Mouse (Mus musculus): ENCODE measurements around the gene B230118H07Rik.

Gene B230118H07Rik

GRCm38 (mm10) chr2:101649114-101649671 lies at the start of gene B230118H07Rik, which contains the start of gene Rag1:
Gene B230118H07Rik, minus strand, starts transcription at chr2:101649532.
Gene Rag1, minus strand, starts transcription at chr2:101649501.
- DNase-seq (ENCODE audit: low spot score): no peak

DNA sequence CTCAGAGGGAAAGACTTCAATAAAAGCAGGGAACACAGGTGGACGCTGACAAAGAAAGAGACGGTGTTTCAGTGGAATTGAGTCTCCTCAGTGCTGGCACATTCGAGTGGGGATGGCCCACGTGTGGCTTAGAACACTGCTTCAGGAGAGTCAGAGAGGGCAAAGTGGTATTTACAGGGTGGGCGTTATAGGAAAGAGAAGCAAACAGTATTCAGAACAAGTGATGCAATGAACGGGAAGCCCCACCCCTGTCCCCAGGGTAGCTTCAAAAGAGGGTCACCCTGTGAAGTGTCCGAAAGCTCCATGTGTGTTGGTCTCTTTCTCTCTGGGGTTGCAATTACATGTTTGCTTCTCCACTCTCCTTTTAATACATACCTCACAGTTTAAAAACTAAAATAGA lies 46.3 kb upstream of the B230118H07Rik start:
- DNase-seq (ENCODE audit: low spot score): no peak

DNA sequence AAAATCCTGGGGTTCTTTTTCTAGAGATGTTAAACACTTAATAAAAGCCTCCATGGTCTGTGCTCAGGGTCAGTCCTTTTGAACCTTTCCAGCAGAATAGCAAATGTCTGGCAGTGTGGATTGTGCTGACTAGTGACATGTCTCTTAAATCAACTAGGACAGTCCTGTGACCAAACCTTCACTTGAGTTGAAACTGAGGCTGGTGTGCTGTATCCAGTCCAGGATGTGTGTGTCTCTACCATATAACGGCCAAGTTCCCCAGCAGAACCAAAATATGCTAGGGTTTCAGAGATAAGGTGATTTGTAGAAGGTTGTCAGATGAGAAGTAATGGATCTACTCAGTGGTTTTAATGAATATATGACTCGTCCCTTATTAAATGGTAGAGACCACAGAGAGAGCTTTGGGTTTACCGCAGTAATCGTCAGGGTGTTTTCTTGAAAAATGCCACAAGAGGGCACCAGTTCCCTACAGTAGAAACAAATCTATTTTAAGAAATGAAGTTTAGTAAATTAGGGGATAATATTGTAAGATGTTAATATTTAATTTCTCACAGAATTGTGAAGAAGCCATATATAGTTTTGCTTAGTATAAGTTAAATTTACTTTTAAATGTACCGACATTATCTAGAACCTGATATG lies 44.4 kb upstream of the B230118H07Rik start:
- no peak for DNase-seq (ENCODE audit: low spot score)

DNA sequence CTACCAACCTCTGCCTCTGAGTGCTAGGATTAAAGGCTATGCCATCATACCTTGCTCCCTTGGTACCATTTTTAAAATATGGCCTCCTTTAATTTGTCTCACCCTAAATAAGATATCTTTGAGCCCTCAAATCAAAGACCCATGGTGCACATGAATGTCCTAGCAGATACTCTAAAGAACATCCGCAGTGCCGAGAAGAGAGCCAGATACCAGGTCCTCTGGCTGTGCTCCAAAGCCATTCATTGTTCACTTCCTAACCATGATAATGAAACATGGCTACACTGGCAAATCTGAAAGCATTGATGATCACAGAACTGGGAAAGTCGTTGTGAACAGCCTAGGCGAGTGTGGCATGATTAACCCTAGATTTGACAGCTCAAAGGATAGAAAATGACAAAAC lies 43.7 kb upstream of the B230118H07Rik start:
- no peak for DNase-seq (ENCODE audit: low spot score)

GRCm38 (mm10) chr2:101690252-101690827 lies 41.0 kb upstream of the B230118H07Rik start:
- DNase-seq (ENCODE audit: low spot score): no peak

DNA sequence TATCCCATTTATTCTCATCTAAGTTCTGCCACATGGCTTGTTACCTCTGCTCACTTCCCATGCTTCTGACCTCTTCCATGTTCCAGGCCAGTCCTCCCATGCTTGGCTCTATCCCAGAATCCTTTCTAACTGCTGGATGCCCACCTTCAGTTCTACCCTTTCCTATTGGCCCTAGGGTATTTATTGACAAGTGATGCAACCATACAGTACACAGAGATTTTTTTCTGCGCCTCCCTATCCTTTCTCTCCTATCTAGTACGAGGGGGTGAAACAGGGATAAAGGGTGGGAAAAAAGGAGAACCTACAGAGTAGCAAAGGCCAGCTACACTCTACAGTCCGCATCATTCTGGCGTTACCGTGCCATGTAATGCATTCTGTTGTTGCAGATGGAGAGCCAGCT lies 38.7 kb upstream of the B230118H07Rik start:
- DNase-seq (ENCODE audit: low spot score): no peak

DNA sequence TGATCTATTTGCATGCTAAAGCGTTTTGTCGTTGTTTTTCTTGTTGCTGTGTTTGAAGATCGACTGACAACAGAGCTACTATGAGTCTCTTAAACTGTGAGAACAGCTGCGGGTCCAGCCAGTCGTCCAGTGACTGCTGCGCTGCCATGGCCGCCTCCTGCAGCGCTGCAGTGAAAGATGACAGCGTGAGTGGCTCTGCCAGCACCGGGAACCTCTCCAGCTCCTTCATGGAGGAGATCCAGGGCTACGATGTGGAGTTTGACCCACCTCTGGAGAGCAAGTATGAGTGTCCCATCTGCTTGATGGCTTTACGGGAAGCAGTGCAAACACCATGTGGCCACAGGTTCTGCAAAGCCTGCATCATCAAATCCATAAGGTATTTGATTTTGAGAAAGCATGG lies 35.1 kb upstream of the B230118H07Rik start:
- no peak for DNase-seq (ENCODE audit: low spot score)

DNA sequence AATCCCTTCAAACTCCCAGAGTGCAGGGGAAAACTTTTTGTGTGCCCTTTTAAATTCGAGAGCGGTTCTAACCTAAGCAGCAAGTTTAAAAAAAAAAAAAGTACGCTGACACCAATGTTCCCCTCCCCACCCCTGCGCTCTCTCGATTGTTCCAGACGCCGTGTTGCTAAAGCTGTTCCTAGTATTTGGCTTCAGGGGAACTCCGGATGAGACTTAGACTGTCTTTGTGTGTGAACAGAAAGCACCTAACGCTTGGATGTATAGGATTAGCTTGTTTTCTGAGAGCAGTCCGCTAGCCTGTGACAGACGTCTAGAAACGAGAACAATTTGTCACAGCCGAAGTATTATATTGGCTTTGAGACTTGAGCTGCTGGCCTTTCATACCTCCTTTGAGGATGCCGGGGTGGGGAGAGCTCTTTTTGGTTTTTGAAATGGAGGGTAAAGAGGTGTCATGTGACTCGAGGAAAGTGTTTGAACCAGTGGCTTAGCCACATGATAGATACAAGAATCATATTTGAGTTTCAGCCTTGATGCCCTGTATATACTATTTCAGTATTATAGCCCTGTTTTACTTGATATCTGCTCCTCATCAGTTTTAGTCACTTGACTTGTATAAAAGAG lies 29.9 kb upstream of the B230118H07Rik start:
- no peak for DNase-seq (ENCODE audit: low spot score)

DNA sequence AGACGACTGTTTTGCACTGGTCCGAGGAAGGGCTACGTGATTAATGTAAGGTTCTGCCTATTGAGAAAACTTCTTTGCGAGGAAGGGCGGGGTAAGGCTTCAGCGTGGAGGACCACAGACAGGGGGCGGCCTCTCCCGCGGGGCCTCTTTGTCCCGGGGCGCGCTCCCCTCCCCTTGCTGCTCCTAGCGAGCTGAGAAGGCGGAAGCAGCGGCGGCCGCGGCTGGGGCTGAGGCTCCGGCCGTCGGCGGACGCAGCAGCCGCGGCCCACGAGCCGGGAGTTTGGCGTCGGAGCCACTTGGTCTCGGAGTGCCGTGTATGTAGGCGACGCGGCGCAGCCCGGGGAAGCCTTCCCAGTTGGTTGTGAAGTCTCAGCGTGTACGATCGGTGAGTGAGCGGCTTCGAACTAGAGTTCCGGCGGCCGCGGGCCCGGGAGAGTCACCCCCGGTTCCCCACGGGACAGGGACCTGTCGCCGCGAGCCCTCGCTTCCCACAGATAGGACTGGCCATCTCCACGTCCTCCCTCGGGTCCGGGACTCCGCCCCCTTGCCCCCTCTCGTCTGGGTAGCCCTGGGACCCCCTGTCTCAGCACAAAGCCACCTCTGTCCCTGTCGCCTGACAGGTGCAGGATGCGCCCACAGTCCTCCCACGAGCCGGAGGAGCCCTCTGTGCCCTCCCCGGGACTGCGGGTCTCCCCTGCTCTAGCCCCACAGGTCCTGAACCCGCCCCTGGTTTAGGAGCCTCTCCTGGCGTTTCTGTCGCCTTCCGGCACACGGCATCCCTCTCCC lies 29.1 kb upstream of the B230118H07Rik start, which contains the start of gene Traf6:
Traf6 (plus strand) TSS at position 194 of the 786 bp plus-strand sequence.
- peak; percentile 57 for DNase-seq (ENCODE audit: low spot score)

DNA sequence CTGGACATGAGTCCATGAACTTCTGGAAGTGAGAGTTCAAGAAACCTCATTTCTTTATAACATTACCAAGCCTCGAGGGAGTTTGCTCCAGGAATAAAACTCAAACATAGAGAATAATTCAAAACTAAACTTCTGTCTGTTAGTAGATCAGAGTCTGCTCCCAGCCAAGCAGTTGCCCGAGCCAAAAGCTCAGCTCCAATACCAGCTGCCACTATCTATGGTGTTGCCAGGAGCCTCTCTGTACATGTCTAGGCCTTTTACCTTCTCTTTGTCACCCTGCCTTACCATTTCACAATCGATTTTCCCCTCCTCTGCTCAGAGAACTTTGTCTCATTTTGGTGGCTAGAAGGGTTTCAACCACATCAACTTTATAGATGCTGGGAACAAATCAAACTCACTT lies 24.2 kb upstream of the B230118H07Rik start:
- DNase-seq (ENCODE audit: low spot score): no peak

GRCm38 (mm10) chr2:101668751-101669150 lies 19.4 kb upstream of the B230118H07Rik start:
- no peak for DNase-seq (ENCODE audit: low spot score)

- DNase-seq (ENCODE audit: low spot score): no peak
Observed at GRCm38 (mm10) chr2:101665703-101666092, 16.4 kb upstream of the B230118H07Rik start.

- DNase-seq (ENCODE audit: low spot score): no peak
Observed at GRCm38 (mm10) chr2:101665058-101665702, 15.8 kb upstream of the B230118H07Rik start.

- no peak for DNase-seq (ENCODE audit: low spot score)
Observed at GRCm38 (mm10) chr2:101660536-101660935, 11.2 kb upstream of the B230118H07Rik start.

DNA sequence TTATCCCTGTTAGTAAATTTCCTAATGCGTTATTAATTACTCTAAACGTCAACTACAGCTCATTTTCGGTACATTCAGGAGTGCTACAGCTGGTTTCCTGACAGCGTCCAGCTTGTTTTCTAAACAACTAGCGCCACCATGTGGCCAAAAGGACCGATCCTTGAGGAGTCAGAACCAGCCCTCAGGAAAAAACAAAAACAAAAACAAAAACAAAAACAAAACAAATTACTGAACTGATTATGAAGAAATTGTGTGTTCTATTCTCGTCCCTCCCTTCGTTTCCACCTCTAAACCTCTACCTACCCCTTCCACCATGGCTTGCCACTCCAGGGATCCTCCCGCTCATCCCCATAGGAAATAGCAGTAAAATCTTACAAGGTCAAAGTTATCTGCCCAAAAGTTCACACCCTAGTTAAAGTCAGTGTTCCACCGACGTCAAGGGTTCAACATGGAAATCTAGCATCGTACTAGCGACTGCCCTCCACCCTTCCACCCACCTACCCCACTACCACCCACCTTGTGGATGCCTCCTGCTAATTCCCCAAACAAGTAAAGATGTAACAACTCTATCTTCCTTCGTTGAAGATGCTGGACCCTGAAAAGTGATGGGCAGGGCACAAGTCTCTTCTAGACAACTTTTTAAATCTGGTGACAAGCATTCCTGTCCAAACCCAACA lies 3.7 kb upstream of the B230118H07Rik start:
- DNase-seq (ENCODE audit: low spot score): peak; percentile 26

DNA sequence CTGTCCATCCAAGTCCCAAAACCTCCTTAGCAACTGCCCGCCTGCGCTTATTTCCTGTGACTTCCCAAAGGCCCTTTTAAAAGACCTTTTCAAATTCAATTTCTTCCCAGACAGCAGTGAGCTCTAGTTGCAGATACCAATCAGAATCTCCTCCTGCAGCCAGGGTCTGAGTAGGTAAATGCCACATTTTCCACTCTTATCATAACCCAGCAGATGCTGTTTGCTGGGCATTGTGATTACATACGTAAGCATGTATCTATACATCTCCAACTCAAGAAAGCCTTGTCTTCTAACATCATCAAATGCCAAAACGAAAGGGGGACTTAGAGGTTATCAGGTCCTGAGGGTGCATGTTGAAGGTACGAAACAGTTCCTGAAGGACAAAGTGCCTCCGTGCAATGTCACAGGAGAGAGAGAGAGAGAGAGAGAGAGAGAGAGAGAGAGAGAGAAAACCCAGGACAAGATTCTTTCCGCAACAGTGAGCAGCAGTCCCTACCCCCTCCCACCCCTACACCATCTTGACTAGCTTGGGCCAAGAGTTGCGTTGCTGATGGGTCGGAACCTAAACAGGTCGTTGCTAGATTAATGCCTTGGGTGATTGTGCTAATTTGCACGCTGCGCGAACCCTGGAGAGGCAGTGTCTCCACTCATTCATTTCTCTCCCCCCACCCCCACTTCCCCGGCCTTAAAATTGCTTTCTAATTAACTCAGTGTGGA lies 3.0 kb upstream of the B230118H07Rik start:
- DNase-seq (ENCODE audit: low spot score): no peak

DNA sequence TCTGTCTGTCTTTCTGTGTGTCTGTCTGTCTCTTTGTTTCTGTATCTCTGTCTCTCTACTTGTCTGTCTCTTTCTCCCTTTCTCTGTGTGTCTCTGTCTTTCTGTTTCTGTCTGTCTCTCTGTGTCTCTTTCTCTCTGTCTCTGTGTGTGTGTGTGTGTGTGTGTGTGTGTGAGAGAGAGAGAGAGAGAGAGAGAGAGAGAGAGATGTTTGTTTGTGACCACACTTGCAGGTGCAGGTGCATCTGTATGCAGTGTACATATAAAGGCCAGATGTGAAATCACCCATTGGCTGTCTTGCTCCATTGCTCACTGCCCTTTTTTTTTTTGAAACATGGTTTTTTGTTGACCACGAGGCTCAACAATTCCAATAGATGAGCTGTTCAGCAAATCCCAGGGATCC lies 1.1 kb upstream of the B230118H07Rik start:
- DNase-seq (ENCODE audit: low spot score): no peak

DNA sequence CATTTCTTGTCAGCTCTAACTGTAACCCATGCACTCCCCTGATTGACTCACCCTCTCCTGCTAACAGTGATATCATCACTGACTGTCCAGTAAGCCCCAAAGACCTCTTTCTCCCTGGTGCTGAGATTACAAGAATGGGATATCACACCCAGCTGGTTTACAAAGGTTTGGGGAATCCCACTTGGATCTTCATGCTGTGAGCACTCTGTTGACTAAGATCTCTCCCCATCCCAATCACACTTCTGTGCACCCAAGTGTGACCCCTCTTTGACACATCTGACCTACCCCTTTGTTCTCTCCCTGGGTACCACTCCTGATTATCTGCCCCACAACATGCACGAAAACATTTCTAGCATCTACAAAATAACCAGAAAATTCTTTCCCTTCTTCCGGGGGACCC lies 971 bp downstream of the B230118H07Rik start:
- no peak for DNase-seq (ENCODE audit: low spot score)

DNA sequence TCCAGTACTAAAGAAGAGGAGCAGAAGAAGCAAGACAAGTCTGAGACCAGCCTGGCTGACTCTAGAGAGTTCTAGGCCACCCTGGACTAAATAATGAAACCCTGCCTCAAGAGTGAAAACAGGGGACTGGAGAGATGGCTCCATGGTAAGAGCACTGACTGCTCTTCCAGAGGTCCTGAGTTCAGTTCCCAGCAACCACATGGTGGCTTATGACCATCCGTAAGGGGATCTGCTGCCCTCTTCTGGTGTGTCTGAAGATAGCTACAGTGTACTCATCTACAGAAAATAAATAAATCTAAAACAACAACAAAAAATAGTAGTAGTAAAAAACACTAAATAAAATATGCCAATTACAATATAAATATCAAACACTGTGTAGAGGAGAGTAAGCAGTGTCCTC lies 3.5 kb downstream of the B230118H07Rik start:
- no peak for DNase-seq (ENCODE audit: low spot score)

DNA sequence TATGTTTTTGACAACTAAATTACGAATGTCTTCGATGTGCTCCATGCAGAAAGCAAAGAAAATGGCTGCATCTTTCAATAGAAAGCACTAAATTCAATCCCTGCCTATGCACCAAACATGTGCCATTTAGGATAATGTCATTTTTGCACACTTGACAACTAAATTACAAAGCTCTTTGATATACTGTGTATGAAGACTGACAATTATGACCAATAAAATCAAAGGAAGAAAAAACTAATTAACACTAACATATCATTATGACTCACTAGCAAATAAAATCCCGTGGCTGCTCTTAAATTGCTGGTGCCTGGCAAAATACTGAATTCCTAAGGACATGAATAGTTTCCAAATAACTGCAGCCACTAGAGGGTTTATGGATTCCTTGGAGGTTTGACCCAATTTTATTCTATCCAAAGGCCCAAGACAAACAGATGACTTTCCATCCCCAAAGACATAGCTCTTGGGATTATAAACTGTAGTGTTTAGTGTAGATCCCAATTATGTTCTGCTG lies 9.4 kb downstream of the B230118H07Rik start:
- no peak for DNase-seq (ENCODE audit: low spot score)
